Mouse (Mus musculus) heart, postnatal 25 days (tissue): ENCODE measurements around the gene 2010300C02Rik. TPM values are rescaled to one million over a fixed set of nuclear protein-coding genes. Genes with fewer than 3 reads are reported as not detected.
"Not testable (repeated sequence)": the region's sequence is repeated elsewhere in the genome, so short reads cannot be mapped to it uniquely, and the experiment has no call there.

Experiments used
- DNase-seq: peaks from one replicate; pipeline ENCODE4 v3.0.0; 2022; ENCODE audit warnings: low spot score
- intact Hi-C: fragments of 180-260 bp; cut with DNase I; formaldehyde crosslinking; loops from one replicate; pipeline ENCODE4 v1.15.1; 2025
- total RNA-seq, 2 experiments: library from RNA; stranded (reverse); gene quantifications; 2 replicates each; pipeline ENCODE4 v1.2.3; 2021

2010300C02Rik gene
- total RNA-seq, 2 experiments from 2014 or later, result 0.53 to 0.73 TPM

GRCm38 (mm10) chr1:37600640-37601175 lies 119.2 kb downstream of the 2010300C02Rik start:
- intact Hi-C loops, result no loop called here
- DNase-seq, result no peak

DNA sequence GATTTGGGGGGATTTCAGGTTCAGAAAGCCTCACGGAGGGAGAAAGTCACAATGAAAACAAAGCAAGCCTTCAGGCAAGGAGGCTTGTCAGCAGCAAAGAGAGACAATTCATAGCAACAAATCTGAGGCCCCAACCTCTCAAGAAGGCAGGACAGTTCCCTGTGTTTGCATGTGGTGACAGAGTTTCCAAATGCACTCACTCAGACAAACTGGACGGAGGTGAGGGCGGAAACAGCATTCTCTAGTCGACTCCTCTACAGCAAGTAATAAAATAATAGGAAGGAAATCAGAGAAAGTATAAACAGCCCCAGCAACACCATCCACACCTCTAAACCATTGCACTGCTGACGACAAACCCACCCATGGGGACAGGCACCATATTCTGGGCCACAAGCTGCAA lies 120.9 kb downstream of the 2010300C02Rik start:
- intact Hi-C loops, result no loop called here
- no peak for DNase-seq

GRCm38 (mm10) chr1:37594812-37595211 lies 125.1 kb downstream of the 2010300C02Rik start:
- not testable (repeated sequence) for DNase-seq
- intact Hi-C loops, result loop anchor here (5.0 kb wide), 1 partner anchor 37 kb away; no protein-coding TSS in a partner anchor

GRCm38 (mm10) chr1:37585809-37586480 lies 133.9 kb downstream of the 2010300C02Rik start:
- intact Hi-C loops, result no loop called here

DNA sequence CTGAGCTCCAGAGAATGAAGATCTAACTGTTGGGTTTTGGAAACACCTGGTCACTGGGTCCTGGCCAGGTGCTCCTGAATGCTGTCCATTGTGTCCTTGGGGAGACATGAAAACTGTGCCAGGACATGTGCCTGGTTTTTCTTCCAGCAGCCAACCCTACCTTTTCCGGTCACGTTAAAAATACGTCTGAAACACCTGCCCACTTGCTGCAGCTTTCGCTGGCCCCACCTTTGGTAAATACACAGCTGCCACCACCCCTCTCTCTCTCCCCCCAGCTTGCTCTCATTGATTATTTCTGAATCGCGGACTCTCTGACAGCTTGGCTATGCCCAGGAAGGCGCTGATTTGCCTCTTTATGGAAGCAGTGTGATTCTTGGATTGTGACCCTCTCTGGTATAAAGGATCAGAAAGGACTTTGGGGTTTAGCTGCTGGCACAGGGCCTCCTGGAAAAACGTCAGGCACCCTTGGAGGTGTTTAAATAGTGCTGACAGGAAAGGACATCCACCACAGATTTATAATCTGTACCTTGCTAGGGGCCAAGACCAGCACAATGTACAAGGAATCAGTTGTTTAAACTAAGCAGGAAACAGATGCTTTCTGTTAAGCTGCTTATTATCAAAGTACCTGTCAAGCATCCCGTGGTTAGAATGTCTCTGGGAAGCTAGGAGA lies 136.0 kb downstream of the 2010300C02Rik start:
- no peak for DNase-seq
- intact Hi-C loops, result no loop called here

More at GRCm38 (mm10) chr1:37585809-37586480, 133.9 kb downstream of the 2010300C02Rik start:
- DNase-seq, result peak; percentile 69

GRCm38 (mm10) chr1:37583167-37583566 lies 136.7 kb downstream of the 2010300C02Rik start:
- DNase-seq, result no peak

DNA sequence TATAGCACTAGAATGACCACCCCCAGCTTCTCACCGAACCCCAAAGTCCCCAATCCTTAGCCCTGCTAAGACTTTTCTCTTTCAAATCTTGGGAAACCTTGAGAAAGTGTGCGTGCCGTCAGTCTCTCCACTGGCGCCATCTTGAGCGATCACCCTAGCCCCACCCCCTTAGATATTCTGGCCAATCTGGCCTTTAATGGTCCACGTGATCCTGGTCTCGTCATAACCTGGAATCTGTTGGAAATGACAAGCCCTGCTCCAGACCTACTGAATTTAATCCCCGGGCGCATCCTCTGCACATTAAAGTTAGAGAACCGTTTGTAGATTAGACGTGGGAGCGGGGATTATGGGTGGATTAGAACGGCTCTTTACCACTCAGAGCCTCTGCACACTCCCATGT lies 140.2 kb downstream of the 2010300C02Rik start:
- intact Hi-C loops, result no loop called here
- no peak for DNase-seq

More at GRCm38 (mm10) chr1:37583167-37583566, 136.7 kb downstream of the 2010300C02Rik start:
- intact Hi-C loops, result no loop called here

- intact Hi-C loops, result no loop called here
- no peak for DNase-seq
These were observed 147.2 kb downstream of the 2010300C02Rik start for GRCm38 (mm10) chr1:37572528-37573272.

- DNase-seq, result no peak
- intact Hi-C loops, result no loop called here
These were observed 151.5 kb downstream of the 2010300C02Rik start for GRCm38 (mm10) chr1:37568379-37568778.

- no peak for DNase-seq
- intact Hi-C loops, result no loop called here
These were observed 153.1 kb downstream of the 2010300C02Rik start for GRCm38 (mm10) chr1:37566754-37567153.

- intact Hi-C loops, result no loop called here
- no peak for DNase-seq
These were observed 153.5 kb downstream of the 2010300C02Rik start for GRCm38 (mm10) chr1:37566344-37566743.

- intact Hi-C loops, result no loop called here
These were observed 154.5 kb downstream of the 2010300C02Rik start for GRCm38 (mm10) chr1:37565396-37565795.

DNA sequence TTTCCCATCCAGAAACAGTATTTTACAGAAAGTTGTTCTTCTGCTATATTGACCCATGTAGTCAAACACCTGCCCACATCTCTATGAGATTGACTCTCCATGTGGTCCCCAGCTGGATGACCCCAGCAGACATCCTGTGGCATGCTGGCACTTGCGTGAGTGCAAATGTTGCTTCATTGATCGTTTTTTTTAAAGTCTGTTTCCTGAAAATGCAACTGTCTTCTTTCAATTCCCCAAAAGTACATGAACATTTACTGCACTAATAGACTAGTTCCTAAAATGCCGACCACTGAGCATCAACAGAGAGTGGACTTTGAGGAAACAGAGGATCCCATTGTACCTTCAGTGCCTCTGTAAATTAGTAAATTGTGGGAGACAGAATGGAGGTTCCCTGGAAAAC lies 157.9 kb downstream of the 2010300C02Rik start:
- intact Hi-C loops, result no loop called here
- DNase-seq, result no peak

More at GRCm38 (mm10) chr1:37565396-37565795, 154.5 kb downstream of the 2010300C02Rik start:
- DNase-seq, result no peak

Other genes starting within 250 kb of the 2010300C02Rik start
- gene Mgat4a, start 179.1 kb downstream of the 2010300C02Rik start, total RNA-seq, result 10 to 100 TPM in 1 of 2 experiments, 1 to 10 TPM in 1; 8.6 to 10.8 TPM
- gene Tsga10, start 146.3 kb upstream of the 2010300C02Rik start, total RNA-seq, result 1 to 10 TPM; 3.5 to 4.3 TPM
- 10 to 100 TPM; 10.4 to 11.0 TPM for gene Lipt1, start 151.7 kb upstream of the 2010300C02Rik start, total RNA-seq
- 1 to 10 TPM; 4.7 to 5.1 TPM for gene Mitd1, start 170.3 kb upstream of the 2010300C02Rik start, total RNA-seq
- gene Mrpl30, start 170.4 kb upstream of the 2010300C02Rik start, total RNA-seq, result 100 to 1,000 TPM; 384 to 394 TPM
- not detected for gene Lyg2, start 196.4 kb upstream of the 2010300C02Rik start, total RNA-seq
- gene Lyg1, start 237.7 kb upstream of the 2010300C02Rik start, total RNA-seq, result not detected